Mouse (Mus musculus) hindbrain, embryonic 12.5 days (tissue): Measurements from ENCODE around the gene Wdr92. TPM values are rescaled to one million over a fixed set of nuclear protein-coding genes. Genes with fewer than 3 reads are reported as not detected.

Experiments
- polyA plus RNA-seq: library from polyadenylated mRNA; unstranded; fragments of >200 nt; fragmentation: Nextera tagmentation; extraction: Ambion mirVana; gene quantifications from 2 replicates; pipeline ENCODE4 v1.2.1, GENCODE M21; 2016

The Wdr92 gene
- polyA plus RNA-seq, 1 experiment from 2014 or later, result 26.3 TPM

Other genes with a start within 250 kb of the Wdr92 start
- gene Fbxo48, start 230.7 kb upstream of the Wdr92 start, polyA plus RNA-seq, result 1.5 and 1.9 TPM in 2 replicates
- 40.5 and 44.5 TPM in 2 replicates for gene Cnrip1, start 130.5 kb upstream of the Wdr92 start, polyA plus RNA-seq
- 4.9 and 5.0 TPM in 2 replicates for gene Plek, start 129.7 kb upstream of the Wdr92 start, polyA plus RNA-seq
- gene Ppp3r1, start 22.8 kb upstream of the Wdr92 start, polyA plus RNA-seq, result 123 and 138 TPM in 2 replicates
- gene Pno1, start 29.5 kb downstream of the Wdr92 start, polyA plus RNA-seq, result 59.9 and 64.9 TPM in 2 replicates
- 108 and 110 TPM in 2 replicates for gene C1d, start 75.5 kb downstream of the Wdr92 start, polyA plus RNA-seq